Mouse (Mus musculus): ENCODE measurements at regions not wholly inside any gene's neighbourhood (a gene's known extent, or its start where the extent isn't known, plus 50 kb on each side); places are given as distances from the start of the nearest gene placed in this dataset.
"Not testable (repeated sequence)": the region's sequence is repeated elsewhere in the genome, so short reads cannot be mapped to it uniquely, and the experiment has no call there.

GRCm38 (mm10) chr12:20813836-20814235 is 176.4 kb upstream of the Asap2 start:
- TF ChIP-seq CTCF, EP300 (IDR thresholded peaks at IDR 0.05; ENCODE audit: low read depth): not testable (repeated sequence)

Measured in heart, postnatal 0 days (tissue).